Mouse (Mus musculus): Measurements from ENCODE around the gene Casr.

Gene Casr

DNA sequence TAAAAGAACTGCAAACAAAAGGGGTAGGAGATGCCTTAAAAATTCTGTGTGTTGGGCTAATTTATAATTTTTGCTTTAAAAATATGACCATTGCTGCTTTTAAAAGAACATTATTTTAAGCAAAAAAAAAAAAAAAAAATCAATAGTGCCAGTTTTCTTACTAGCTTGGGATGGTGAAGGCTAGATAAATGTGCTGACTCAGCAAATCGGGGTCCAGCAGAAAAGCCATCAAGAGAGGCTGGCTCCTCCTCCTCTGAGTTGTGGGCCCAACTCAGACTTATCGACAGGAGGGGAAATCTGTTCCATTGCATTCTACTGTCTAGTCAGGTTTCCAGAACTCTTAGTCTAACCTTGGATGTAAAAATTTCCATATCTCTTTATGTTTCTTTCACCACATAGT is 45.6 kb downstream of the Casr start:
- DNase-seq (ENCODE audit: low read depth) = no peak

- no peak for DNase-seq (ENCODE audit: low read depth)
Measured at GRCm38 (mm10) chr16:36507300-36507699, 54.6 kb downstream of the Casr start.

- no peak for DNase-seq (ENCODE audit: low read depth)
Measured at GRCm38 (mm10) chr16:36506827-36507226, 55.1 kb downstream of the Casr start.

- DNase-seq (ENCODE audit: low read depth) = no peak
Measured at GRCm38 (mm10) chr16:36505913-36506312, 56.0 kb downstream of the Casr start.

- DNase-seq (ENCODE audit: low read depth) = no peak
Measured at GRCm38 (mm10) chr16:36505134-36505533, 56.8 kb downstream of the Casr start.

GRCm38 (mm10) chr16:36502286-36502685 is 59.7 kb downstream of the Casr start:
- DNase-seq (ENCODE audit: low read depth) = no peak

GRCm38 (mm10) chr16:36492420-36492819 is 69.5 kb downstream of the Casr start:
- DNase-seq (ENCODE audit: low read depth) = no peak

GRCm38 (mm10) chr16:36476866-36477265 is 85.1 kb downstream of the Casr start:
- DNase-seq (ENCODE audit: low read depth) = peak; percentile 84

- DNase-seq (ENCODE audit: low read depth) = no peak
Measured at GRCm38 (mm10) chr16:36475530-36475929, 86.4 kb downstream of the Casr start.

DNA sequence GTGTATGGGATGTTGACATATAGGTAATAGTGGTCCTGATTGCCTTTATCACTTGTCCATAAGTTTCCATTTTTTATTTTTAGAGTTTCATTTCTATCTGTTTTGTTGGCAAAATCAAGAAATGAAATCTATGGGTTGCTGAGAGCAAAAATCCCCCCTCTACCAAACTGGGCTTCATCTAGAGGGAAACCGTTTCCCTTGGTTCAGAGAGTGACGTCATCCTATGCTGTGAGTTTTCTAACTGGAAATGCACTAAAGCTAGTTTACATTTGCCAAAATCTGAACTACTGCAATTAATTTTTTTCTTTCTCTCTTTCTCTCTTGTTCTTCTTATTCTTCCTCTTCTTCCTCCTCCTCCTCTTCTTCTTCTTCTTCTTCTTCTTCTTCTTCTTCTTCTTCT is 87.1 kb downstream of the Casr start:
- DNase-seq (ENCODE audit: low read depth) = peak; percentile 9

- DNase-seq (ENCODE audit: low read depth) = peak; percentile 68
Measured at GRCm38 (mm10) chr16:36473217-36474216, 88.4 kb downstream of the Casr start.

DNA sequence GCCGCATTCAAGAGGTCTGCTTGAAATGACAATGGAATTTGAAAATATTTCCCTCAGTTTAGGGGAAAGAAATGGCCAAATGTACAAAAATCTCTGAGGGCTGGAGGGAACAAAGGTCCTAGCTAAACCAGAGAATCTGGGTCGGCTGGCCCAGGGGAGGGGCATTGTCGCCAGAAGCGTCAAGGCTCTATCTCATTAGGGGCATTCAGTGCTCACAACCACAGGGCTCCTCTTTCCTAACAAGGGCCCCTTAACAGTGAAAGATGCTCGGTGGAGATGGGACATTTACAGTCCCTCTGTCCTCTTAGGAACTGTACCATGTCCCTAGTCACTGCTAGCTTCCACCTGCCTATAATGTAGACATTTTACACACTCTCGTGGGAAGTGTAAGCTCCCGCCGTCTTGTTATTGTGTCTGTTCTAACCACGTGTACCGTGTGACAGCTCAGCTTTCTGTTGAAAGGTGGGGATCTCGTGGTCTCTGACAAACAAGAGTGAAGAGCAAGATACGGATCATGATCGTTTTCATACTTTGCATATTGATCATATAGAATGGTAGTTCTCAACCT is 90.8 kb downstream of the Casr start:
- no peak for DNase-seq (ENCODE audit: low read depth)

DNA sequence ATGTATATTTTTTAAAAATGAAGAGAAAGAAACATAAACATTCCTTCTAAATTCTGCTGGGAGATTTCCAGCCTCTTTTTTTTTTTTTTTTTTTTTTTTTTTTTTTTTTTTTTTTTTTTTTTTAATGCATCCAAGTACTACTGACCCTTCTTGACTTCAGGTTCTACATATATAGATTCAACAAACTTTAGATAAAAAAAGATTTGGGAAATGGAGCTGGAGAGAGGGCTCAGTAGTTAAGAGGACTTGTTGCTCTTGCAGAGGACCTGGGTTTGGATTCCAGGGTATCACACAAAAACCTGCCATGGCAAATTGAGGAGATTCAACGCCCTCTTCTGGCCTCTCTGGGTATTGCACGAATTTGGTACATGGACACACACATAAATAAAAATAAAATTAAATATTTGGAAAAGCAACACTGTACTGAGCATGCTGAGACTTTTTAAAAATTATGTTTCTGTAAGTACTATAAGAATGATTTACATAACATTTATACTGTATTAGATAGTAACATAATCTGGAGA is 91.9 kb downstream of the Casr start:
- peak; percentile 73 for DNase-seq (ENCODE audit: low read depth)

DNA sequence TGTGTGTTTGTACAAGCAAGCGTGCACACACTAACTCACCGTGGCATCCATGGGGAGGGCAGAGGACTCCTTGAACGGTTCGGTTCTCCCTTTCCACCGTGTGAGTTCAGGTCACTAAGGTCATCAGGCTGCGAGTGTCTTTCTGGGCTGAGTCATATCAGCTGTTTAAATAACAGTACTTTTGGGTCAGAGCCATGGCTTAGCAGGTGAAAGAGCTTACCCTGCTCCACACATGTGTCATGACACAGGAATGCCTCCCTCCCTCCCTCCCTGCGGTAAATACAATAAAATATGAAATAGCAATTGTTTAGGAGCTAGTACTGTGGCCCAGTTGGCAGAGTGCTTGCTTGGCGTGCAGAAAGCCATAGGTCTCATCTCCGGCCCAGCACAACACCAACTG is 92.6 kb downstream of the Casr start:
- peak; percentile 4 for DNase-seq (ENCODE audit: low read depth)

GRCm38 (mm10) chr16:36468862-36469261 is 93.1 kb downstream of the Casr start:
- peak; percentile 60 for DNase-seq (ENCODE audit: low read depth)

DNA sequence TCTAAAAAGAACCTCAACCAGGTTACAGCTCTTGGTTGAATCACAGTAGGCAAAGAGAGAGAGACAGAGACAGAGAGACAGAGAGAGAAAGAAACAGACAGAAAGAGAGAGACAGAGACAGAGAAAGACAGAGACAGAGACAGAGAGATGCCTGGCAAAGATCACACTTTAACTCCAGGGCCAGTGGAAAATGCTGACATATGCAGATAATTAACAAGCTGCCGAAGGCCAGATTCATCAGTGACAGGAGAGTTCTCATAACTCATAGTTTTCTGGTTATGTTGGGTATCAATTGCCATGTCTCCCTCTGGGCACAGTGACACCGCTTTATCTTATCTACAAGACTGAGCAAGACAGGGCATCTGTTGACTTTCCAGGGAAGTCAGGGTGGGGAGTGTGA is 94.0 kb downstream of the Casr start:
- no peak for DNase-seq (ENCODE audit: low read depth)

- no peak for DNase-seq (ENCODE audit: low read depth)
Measured at GRCm38 (mm10) chr16:36465436-36465835, 96.5 kb downstream of the Casr start.

DNA sequence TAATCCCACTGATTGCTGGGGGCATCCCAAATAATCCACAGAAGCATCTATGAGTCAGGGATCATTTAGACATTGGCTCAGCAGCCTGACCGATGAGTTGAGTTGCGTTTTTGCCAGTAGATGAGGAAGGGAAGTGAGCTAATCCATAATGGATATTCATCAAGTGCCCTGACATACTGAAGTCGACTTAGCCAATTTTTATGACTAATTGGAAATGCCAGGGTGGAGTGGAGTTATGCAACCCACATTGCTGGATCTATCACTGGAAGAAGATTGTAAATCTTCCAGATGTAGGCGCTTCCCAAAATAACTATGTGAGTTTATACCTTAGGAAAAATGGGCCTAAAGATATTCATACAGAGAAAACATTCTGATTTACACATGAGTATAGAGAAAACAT is 97.9 kb downstream of the Casr start:
- DNase-seq (ENCODE audit: low read depth) = no peak

- DNase-seq (ENCODE audit: low read depth) = no peak
Measured at GRCm38 (mm10) chr16:36460426-36460825, 101.5 kb downstream of the Casr start.

- no peak for DNase-seq (ENCODE audit: low read depth)
Measured at GRCm38 (mm10) chr16:36455342-36455802, 106.6 kb downstream of the Casr start, which contains the start of gene Stfa3. TSS of gene Stfa3 (minus strand) at chr16:36455392.

All from induced T-regulatory cell, adult 2 months (primary cell).